Mouse (Mus musculus): ENCODE data around the gene Mindy2.

Gene Mindy2

GRCm38 (mm10) chr9:70657013-70657967 lies at the start of gene Mindy2:
Gene Mindy2, minus strand, starts transcription at chr9:70657174.
- peak; percentile 95 for DNase-seq (ENCODE audit: low spot score)

- no peak for DNase-seq (ENCODE audit: low spot score)
Measured at GRCm38 (mm10) chr9:70706444-70706843, 49.5 kb upstream of the Mindy2 start.

DNA sequence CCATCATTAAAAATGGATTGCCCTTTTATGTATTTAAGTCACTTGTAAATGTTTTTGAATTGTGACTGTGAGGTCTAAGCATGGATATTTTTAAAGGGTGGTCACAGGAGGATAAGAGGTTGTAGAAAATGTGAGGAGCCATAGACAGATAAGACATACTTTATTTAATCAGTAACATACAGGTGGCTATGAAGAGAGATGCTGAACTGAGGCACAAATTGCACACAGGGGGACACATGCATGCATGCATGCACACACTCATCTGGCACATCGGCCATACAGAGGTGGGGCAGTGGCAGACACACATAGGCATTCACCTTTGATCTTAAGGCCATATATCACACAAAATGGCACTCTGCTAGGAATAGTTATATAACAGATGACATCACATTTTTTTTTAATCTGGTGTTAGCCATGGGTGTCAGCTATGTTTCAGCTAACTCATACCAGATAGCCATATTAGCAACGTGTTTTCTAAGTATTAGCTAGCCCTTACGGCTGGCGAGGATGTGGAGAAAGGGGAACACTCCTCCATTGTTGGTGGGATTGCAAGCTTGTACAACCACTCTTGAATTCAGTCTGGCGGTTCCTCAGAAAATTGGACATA lies 46.7 kb upstream of the Mindy2 start:
- DNase-seq (ENCODE audit: low spot score) = no peak

- no peak for DNase-seq (ENCODE audit: low spot score)
Measured at GRCm38 (mm10) chr9:70698090-70698489, 41.1 kb upstream of the Mindy2 start.

DNA sequence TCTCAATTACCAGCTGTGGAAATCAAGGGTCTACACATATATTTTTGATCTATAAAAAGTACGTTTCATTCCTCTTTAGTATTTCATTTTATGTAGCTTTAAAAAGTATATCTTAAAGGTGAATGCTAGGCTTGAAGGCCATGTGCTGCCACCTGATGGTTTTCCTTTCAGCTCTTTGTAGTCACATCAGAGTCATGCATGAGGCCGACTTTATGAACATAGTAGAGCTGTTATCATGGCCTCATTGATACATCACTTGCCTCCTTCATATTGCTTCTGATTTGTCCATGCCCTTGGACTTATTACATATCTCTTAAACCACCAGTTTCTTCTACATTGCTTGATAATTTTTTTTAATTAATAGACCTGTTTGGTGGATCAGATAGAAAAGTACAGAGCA lies 38.7 kb upstream of the Mindy2 start:
- no peak for DNase-seq (ENCODE audit: low spot score)

- no peak for DNase-seq (ENCODE audit: low spot score)
Measured at GRCm38 (mm10) chr9:70691772-70692693, 35.1 kb upstream of the Mindy2 start.

- no peak for DNase-seq (ENCODE audit: low spot score)
Measured at GRCm38 (mm10) chr9:70690579-70690978, 33.6 kb upstream of the Mindy2 start.

- DNase-seq (ENCODE audit: low spot score) = no peak
Measured at GRCm38 (mm10) chr9:70689926-70690325, 33.0 kb upstream of the Mindy2 start.

DNA sequence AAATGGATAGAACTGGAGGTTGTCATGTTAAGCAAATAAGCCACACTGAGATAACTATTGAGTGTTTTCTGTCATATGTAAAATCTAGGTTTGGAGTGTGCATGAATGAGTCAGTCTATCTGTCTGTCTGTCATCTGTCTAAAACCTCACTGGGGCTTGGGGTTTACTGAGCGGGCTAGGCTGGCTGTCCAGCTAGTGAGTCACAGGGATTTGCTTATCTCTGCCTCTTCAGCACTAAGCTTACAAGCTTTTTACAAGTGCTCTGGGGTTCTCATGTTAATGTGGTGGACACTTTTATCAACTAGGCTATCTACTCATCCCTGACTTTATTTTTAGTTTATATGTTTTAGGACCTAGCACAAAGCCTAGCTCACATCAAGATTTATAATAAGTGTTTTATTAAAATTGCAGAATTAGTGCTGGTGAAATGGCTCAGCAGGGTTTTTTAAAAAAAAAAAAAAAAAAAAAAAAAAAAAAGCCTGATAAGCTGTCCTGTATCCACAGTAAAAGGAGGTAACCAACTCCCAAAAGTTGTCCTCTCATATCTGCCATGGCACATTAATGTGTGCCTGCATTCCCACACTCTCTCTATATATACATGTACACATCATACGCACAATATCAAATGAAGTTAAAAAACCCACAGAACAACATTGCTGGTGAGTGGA lies 31.5 kb upstream of the Mindy2 start:
- no peak for DNase-seq (ENCODE audit: low spot score)

DNA sequence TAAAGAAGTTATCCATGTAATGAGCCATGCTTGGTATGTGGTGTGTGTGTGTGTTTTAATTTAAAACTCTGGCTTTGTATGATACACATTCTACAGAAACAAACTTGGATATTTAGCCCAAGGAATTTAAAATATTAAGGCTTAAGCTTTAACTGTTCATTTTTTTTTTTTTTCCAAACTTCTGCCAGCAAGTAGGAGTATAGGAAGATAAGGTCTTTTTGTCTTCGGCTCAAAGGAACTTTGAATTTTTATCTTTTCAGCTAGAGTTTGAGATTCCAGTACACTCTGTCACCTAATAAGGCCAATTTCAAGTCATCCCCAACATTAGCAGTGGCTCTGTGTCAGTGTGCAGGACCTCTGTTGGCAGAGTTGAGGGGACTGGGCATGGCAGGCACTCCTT lies 25.2 kb upstream of the Mindy2 start:
- DNase-seq (ENCODE audit: low spot score) = no peak

DNA sequence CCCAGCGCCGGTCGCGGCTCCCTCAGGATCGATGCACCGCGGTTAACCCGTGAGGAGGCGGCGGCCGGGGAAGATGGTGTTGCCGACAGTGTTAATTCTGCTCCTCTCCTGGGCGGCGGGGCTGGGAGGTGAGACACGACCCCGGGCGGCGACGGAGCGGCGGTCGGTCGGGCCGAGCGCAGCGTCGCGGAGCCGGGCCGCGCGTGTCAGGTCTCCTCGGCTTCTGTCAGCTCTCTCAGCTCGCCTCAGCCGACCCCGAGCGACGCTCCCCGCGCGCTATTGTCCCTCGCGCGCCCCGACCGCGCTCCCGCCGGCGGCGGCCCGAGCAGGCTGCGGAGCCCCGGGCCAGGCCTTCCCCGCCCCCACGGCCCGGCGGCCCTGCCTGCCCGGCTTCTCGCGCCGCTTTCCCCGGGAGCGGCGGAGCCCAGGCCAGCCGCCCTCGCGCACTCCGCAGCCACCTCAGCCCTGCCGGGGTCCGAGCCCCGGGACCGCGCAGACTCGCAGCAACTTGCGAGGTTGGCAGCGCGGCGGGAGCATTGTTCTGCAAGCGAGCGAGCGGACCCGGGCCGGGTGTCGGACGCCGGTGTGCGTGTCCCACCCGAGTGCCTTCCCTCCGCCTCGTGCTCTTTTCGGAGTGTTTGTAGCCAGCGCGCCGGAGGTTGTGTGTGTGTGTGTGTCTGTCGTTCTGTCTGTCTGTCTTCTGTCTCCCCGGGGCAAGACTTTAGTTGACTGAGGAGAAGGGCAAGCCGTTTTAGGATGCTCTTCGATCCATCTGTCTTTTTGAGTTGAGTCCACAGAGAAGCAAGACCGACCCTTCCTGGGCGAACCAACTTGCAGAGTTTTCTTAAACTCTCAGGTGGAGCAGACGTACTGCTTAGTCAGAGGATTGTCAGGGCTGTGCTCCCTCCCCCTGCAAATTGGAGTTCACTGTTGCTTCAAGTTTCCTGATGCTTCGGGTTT lies 22.4 kb upstream of the Mindy2 start:
- DNase-seq (ENCODE audit: low spot score) = peak; percentile 60

- DNase-seq (ENCODE audit: low spot score) = peak; percentile 100
Measured at GRCm38 (mm10) chr9:70678682-70679131, 21.7 kb upstream of the Mindy2 start, which contains the start of gene Adam10. Gene Adam10, plus strand, starts transcription at chr9:70678997.

GRCm38 (mm10) chr9:70675961-70676360 lies 19.0 kb upstream of the Mindy2 start:
- no peak for DNase-seq (ENCODE audit: low spot score)

DNA sequence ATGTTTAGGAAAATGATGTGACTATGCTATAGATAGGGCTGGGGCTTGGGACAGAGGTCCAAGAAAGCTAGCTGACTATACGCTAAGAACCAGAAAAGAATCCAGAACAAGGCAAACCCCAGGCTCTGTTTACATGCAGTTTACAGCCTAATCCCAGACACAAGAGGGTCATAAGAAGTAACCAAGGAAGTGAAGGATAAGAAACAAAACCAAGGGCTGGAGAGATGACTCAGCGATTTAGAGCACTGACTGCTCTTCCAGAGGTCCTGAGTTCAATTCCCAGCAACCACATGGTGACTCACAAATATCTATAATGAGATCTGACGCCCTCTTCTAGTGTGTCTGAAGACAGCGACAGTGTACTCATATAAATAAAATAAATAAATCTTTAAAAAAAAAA lies 18.1 kb upstream of the Mindy2 start:
- DNase-seq (ENCODE audit: low spot score) = no peak

- no peak for DNase-seq (ENCODE audit: low spot score)
Measured at GRCm38 (mm10) chr9:70673656-70674055, 16.7 kb upstream of the Mindy2 start.

DNA sequence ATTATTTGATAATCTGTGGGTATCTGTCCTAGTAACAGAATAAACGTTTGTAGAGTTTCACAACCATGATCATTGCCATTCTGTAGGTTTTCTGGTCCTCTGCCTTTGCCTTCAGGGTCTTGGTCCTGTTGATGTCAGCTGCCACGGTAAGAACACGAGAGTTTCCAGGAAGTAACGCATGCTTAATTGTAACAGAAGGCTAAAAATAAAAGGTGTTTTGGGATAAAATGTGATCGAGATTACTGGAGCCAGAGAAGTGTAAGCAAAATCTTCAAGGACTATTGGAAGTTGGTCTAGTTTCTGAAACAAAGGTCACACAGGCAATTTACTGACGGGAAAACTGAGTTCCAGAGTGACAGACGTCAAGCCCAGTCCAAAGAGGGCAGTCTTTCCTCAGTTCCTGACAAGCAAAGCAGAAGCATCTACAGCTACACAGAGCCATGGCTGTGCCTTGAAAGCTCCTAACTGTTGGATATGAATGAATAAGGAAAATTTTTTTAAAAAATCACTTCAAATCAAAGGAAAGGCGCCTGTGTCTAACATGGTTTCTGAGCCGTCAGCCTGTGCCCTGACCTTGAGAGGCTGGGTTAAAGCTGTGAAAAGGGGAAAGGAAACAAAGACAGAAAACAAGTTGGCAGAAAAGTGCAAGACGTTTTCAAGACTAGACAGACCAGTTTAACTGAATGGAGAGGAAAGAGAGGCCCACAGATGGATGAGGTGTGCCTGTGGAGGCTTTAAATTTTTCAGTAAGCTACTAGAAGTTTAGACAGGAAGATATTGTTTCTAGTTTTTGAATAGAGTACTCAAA lies 15.0 kb upstream of the Mindy2 start:
- DNase-seq (ENCODE audit: low spot score) = peak; percentile 11

GRCm38 (mm10) chr9:70671278-70671677 lies 14.3 kb upstream of the Mindy2 start:
- no peak for DNase-seq (ENCODE audit: low spot score)

DNA sequence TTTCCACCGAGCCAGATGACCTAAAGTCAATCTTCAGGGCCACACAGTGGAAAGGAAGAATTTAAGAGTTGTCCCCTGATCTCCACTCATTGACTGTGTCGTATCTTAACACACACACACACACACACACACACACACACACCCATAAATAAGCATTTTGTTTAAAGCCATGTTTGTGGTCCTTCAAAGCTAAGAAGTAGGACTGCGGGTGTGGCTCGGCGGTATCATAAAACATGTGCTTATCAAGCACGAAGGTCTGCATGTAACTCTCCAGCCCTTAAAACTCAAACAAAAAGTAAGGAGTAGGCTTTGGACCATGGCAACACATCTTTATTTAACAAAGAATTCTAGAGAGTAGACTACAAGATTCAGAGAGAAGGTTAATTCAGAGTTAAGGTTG lies 13.4 kb upstream of the Mindy2 start:
- DNase-seq (ENCODE audit: low spot score) = peak; percentile 14

- peak; percentile 30 for DNase-seq (ENCODE audit: low spot score)
Measured at GRCm38 (mm10) chr9:70669197-70669596, 12.2 kb upstream of the Mindy2 start.
